Mouse (Mus musculus): Measurements from ENCODE around the gene Pla2g12b. TPM values are rescaled to one million over a fixed set of nuclear protein-coding genes. Genes with fewer than 3 reads are reported as not detected.

Pla2g12b gene
- 58.4 and 61.3 TPM in 2 replicates for polyA plus RNA-seq (2015; fragmentation: Nextera tagmentation; extraction: Ambion mirVana)

GRCm38 (mm10) chr10:59402899-59403792 lies at the start of gene Pla2g12b:
TSS of gene Pla2g12b (plus strand) at chr10:59403660.
- Histone ChIP-seq H3K4me1 (ENCODE audit: insufficient read depth) (peaks cover 10% of the 10 kb centered on the region; the same call in 1 of the 2 replicates), H3K27ac (ENCODE audit: low read depth) (peak within 1 kb of the TSS; percentile 93), H3K36me3 (replicated peaks; ENCODE audit: insufficient read depth, low read length) (no peaks in the 10 kb centered on the region), H3K9me3 (ENCODE audit: low read length) (no peaks in the 10 kb centered on the region), H3K4me3 (ENCODE audit: low read depth, low read length) (peak within 1 kb of the TSS; percentile 52), H3K4me2 (ENCODE audit: low read depth, low read length) (peak within 1 kb of the TSS; percentile 64), H3K27me3 (ENCODE audit: insufficient read depth, low read length) (no peaks in the 10 kb centered on the region), H3K9ac (replicated peaks) (peak within 1 kb of the TSS; percentile 69)
- ATAC-seq (peak; percentile 95), DNase-seq (peak; percentile 52)
- TF ChIP-seq EP300 (IDR thresholded peaks at IDR 0.05; ENCODE audit: low read depth): no peak
- no peak for TF ChIP-seq CTCF (IDR thresholded peaks at IDR 0.05; ENCODE audit: low read depth)
- 47% methylated on average over 21 of the region's 21 CpGs for WGBS (ENCODE audit: insufficient replicate concordance)

GRCm38 (mm10) chr10:59354120-59354519 lies 49.3 kb upstream of the Pla2g12b start:
- ATAC-seq: no peak
- no peak overlapping the region for H3K9ac ChIP-seq (replicated peaks)
- H3K4me3 ChIP-seq (ENCODE audit: low read depth, low read length): no peak overlapping the region
- peaks cover 56% of the 10 kb centered on the region for H3K36me3 ChIP-seq (replicated peaks; ENCODE audit: insufficient read depth, low read length)
- H3K9me3 ChIP-seq (ENCODE audit: low read length): no peaks in the 10 kb centered on the region
- TF ChIP-seq EP300 (IDR thresholded peaks at IDR 0.05; ENCODE audit: low read depth) (no peak), CTCF (IDR thresholded peaks at IDR 0.05; ENCODE audit: low read depth) (no peak)
- WGBS (ENCODE audit: insufficient replicate concordance): 92% methylated on average over 12 of the region's 12 CpGs
- no peaks in the 10 kb centered on the region for H3K4me1 ChIP-seq (ENCODE audit: insufficient read depth)
- DNase-seq: no peak
- H3K27ac ChIP-seq (ENCODE audit: low read depth): no peak overlapping the region
- H3K27me3 ChIP-seq (ENCODE audit: insufficient read depth, low read length): no peaks in the 10 kb centered on the region
- no peak overlapping the region for H3K4me2 ChIP-seq (ENCODE audit: low read depth, low read length)

GRCm38 (mm10) chr10:59355020-59355419 lies 48.4 kb upstream of the Pla2g12b start:
- H3K36me3 ChIP-seq (replicated peaks; ENCODE audit: insufficient read depth, low read length): peaks cover 61% of the 10 kb centered on the region
- WGBS (ENCODE audit: insufficient replicate concordance): 82% methylated on average over 8 of the region's 8 CpGs

GRCm38 (mm10) chr10:59358744-59359143 lies 44.7 kb upstream of the Pla2g12b start:
- ATAC-seq (no peak), DNase-seq (no peak)
- Histone ChIP-seq H3K4me3 (ENCODE audit: low read depth, low read length) (no peak overlapping the region), H3K27ac (ENCODE audit: low read depth) (no peak overlapping the region), H3K9ac (replicated peaks) (no peak overlapping the region), H3K4me1 (ENCODE audit: insufficient read depth) (no peaks in the 10 kb centered on the region), H3K4me2 (ENCODE audit: low read depth, low read length) (no peak overlapping the region), H3K9me3 (ENCODE audit: low read length) (no peaks in the 10 kb centered on the region), H3K36me3 (replicated peaks; ENCODE audit: insufficient read depth, low read length) (peaks cover 61% of the 10 kb centered on the region), H3K27me3 (ENCODE audit: insufficient read depth, low read length) (no peaks in the 10 kb centered on the region)
- 64% methylated on average over 4 of the region's 4 CpGs for WGBS (ENCODE audit: insufficient replicate concordance)
- TF ChIP-seq EP300 (IDR thresholded peaks at IDR 0.05; ENCODE audit: low read depth): no peak
- peak; percentile 56 for TF ChIP-seq CTCF (IDR thresholded peaks at IDR 0.05; ENCODE audit: low read depth)

More at GRCm38 (mm10) chr10:59355020-59355419, 48.4 kb upstream of the Pla2g12b start:
- no peak overlapping the region for H3K4me2 ChIP-seq (ENCODE audit: low read depth, low read length)
- ATAC-seq (no peak), DNase-seq (no peak)
- no peak for TF ChIP-seq EP300 (IDR thresholded peaks at IDR 0.05; ENCODE audit: low read depth)
- no peak for TF ChIP-seq CTCF (IDR thresholded peaks at IDR 0.05; ENCODE audit: low read depth)
- no peak overlapping the region for H3K4me3 ChIP-seq (ENCODE audit: low read depth, low read length)
- no peaks in the 10 kb centered on the region for H3K4me1 ChIP-seq (ENCODE audit: insufficient read depth)
- H3K9me3 ChIP-seq (ENCODE audit: low read length): no peaks in the 10 kb centered on the region
- no peak overlapping the region for H3K27ac ChIP-seq (ENCODE audit: low read depth)
- no peak overlapping the region for H3K9ac ChIP-seq (replicated peaks)
- H3K27me3 ChIP-seq (ENCODE audit: insufficient read depth, low read length): no peaks in the 10 kb centered on the region

GRCm38 (mm10) chr10:59363208-59363607 lies 40.3 kb upstream of the Pla2g12b start:
- DNase-seq (no peak), ATAC-seq (no peak)
- Histone ChIP-seq H3K27ac (ENCODE audit: low read depth) (no peak overlapping the region), H3K9me3 (ENCODE audit: low read length) (no peaks in the 10 kb centered on the region), H3K27me3 (ENCODE audit: insufficient read depth, low read length) (no peaks in the 10 kb centered on the region), H3K4me3 (ENCODE audit: low read depth, low read length) (no peak overlapping the region), H3K4me1 (ENCODE audit: insufficient read depth) (0 out of 2 replicates have a peak, but pooled peaks cover 3% of the 10 kb centered on the region), H3K4me2 (ENCODE audit: low read depth, low read length) (no peak overlapping the region), H3K36me3 (replicated peaks; ENCODE audit: insufficient read depth, low read length) (peaks cover 73% of the 10 kb centered on the region), H3K9ac (replicated peaks) (no peak overlapping the region)
- 50% methylated on average over 2 of the region's 2 CpGs for WGBS (ENCODE audit: insufficient replicate concordance)
- no peak for TF ChIP-seq CTCF (IDR thresholded peaks at IDR 0.05; ENCODE audit: low read depth)
- TF ChIP-seq EP300 (IDR thresholded peaks at IDR 0.05; ENCODE audit: low read depth): no peak

- no peak overlapping the region for H3K4me3 ChIP-seq (ENCODE audit: low read depth, low read length)
- ATAC-seq: no peak
- 83% methylated on average over 3 of the region's 3 CpGs for WGBS (ENCODE audit: insufficient replicate concordance)
- H3K9ac ChIP-seq (replicated peaks): no peak overlapping the region
- H3K4me1 ChIP-seq (ENCODE audit: insufficient read depth): 0 out of 2 replicates have a peak, but pooled peaks cover 3% of the 10 kb centered on the region
- no peak overlapping the region for H3K4me2 ChIP-seq (ENCODE audit: low read depth, low read length)
- no peak overlapping the region for H3K27ac ChIP-seq (ENCODE audit: low read depth)
- H3K36me3 ChIP-seq (replicated peaks; ENCODE audit: insufficient read depth, low read length): peaks cover 80% of the 10 kb centered on the region
- no peaks in the 10 kb centered on the region for H3K9me3 ChIP-seq (ENCODE audit: low read length)
- TF ChIP-seq CTCF (IDR thresholded peaks at IDR 0.05; ENCODE audit: low read depth) (no peak), EP300 (IDR thresholded peaks at IDR 0.05; ENCODE audit: low read depth) (no peak)
- no peak for DNase-seq
- H3K27me3 ChIP-seq (ENCODE audit: insufficient read depth, low read length): no peaks in the 10 kb centered on the region
Observed at GRCm38 (mm10) chr10:59364551-59364950, 38.9 kb upstream of the Pla2g12b start.
